Mouse (Mus musculus) liver, embryonic 15.5 days (tissue): ENCODE results near the gene Plch2. TPM values are rescaled to one million over a fixed set of nuclear protein-coding genes. Genes with fewer than 3 reads are reported as not detected.

Experiments
- ATAC-seq: fragments of 200-750 bp; cut with Nextera tagmentation; 2 replicates; pipeline ENCODE4 v1.8.0; 2017; ENCODE audit warnings: moderate number of reproducible peaks, mild to moderate bottlenecking, moderate library complexity; ENCODE audit not compliant: insufficient read depth
- H3K27ac ChIP-seq: fragments of 300-500 bp; sonication (generic); replicated peaks from 2 replicates; pipeline ENCODE4 v1.5.1; 2015; ENCODE audit warnings: mild to moderate bottlenecking, inconsistent platforms
- H3K27me3 ChIP-seq: fragments of 300-500 bp; sonication (generic); 2 replicates; pipeline ENCODE4 v1.6.1; 2015; ENCODE audit warnings: mild to moderate bottlenecking, inconsistent platforms
- H3K36me3 ChIP-seq: fragments of 300-500 bp; sonication (generic); replicated peaks from 2 replicates; pipeline ENCODE4 v1.6.1; 2015; ENCODE audit warnings: moderate library complexity, mild to moderate bottlenecking, inconsistent platforms
- H3K4me1 ChIP-seq: fragments of 300-500 bp; sonication (generic); replicated peaks from 2 replicates; pipeline ENCODE4 v1.6.1; 2015; ENCODE audit warnings: inconsistent platforms
- H3K4me2 ChIP-seq: fragments of 300-500 bp; sonication (generic); 2 replicates; pipeline ENCODE4 v1.6.1; 2015; ENCODE audit warnings: moderate library complexity, mild to moderate bottlenecking, inconsistent platforms
- H3K4me3 ChIP-seq: fragments of 300-500 bp; sonication (generic); replicated peaks from 2 replicates; pipeline ENCODE4 v1.5.1; 2015; ENCODE audit warnings: mild to moderate bottlenecking, inconsistent platforms
- H3K9ac ChIP-seq: fragments of 300-500 bp; sonication (generic); 2 replicates; pipeline ENCODE4 v1.6.1; 2015; ENCODE audit warnings: moderate library complexity, mild to moderate bottlenecking, inconsistent platforms
- H3K9me3 ChIP-seq: fragments of 300-500 bp; sonication (generic); replicated peaks from 2 replicates; pipeline ENCODE4 v1.6.1; 2016; ENCODE audit warnings: inconsistent platforms
- WGBS: fragments of 180-500 bp; shearing (Covaris S2); methylation state at CpG from one replicate; pipeline ENCODE4 v1.1.7; 2015; ENCODE audit warnings: mixed read lengths; ENCODE audit not compliant: insufficient replicate concordance; 5-methylcytosine and 5-hydroxymethylcytosine counted together
- polyA plus RNA-seq: library from polyadenylated mRNA; unstranded; fragments of >200 nt; fragmentation: Nextera tagmentation; extraction: Ambion mirVana; gene quantifications from 2 replicates; pipeline ENCODE4 v1.2.1, GENCODE M21; 2015

Plch2 gene
- polyA plus RNA-seq, 1 experiment from 2014 or later: not detected

GRCm38 (mm10) chr4:155011312-155012025 lies 45.1 kb downstream of the Plch2 start:
- no peaks in the 10 kb centered on the region for H3K4me1 ChIP-seq
- no peaks in the 10 kb centered on the region for H3K9me3 ChIP-seq
- no peaks in the 10 kb centered on the region for H3K36me3 ChIP-seq
- H3K4me2 ChIP-seq: no peak overlapping the region
- peaks cover 8% of the 10 kb centered on the region; the same call in 1 of the 2 replicates for H3K27me3 ChIP-seq
- ATAC-seq: no peak
- H3K9ac ChIP-seq: no peak overlapping the region
- 60% methylated on average over 8 of the region's 8 CpGs for WGBS
- H3K4me3 ChIP-seq: no peak overlapping the region
- H3K27ac ChIP-seq: no peak overlapping the region

DNA sequence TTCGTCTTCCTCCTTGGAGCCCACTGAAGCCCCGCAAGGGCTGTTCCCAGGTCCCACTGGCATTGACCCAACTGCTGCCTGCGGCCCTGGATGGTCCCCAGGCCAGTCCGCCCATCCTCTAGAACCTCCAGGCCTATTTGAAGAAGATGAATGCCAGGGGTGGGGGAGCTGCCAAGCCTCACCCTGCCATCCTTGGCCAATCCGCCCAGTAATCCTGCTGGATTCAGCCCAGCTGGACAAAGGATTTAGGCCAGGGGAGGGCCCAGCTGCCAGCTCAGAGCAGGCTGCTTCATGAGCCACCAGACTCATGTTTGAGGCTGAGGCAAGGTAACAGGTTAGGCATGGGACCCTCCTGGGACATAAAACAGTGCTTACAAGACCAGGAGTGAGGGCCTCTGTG lies 45.7 kb downstream of the Plch2 start:
- Histone ChIP-seq H3K9ac (no peak overlapping the region), H3K4me3 (no peak overlapping the region), H3K27ac (no peak overlapping the region), H3K27me3 (peaks cover 8% of the 10 kb centered on the region; the same call in 1 of the 2 replicates), H3K36me3 (no peaks in the 10 kb centered on the region), H3K4me2 (no peak overlapping the region), H3K9me3 (no peaks in the 10 kb centered on the region), H3K4me1 (no peaks in the 10 kb centered on the region)
- ATAC-seq: no peak
- WGBS: 58% methylated on average over 5 of the region's 5 CpGs

DNA sequence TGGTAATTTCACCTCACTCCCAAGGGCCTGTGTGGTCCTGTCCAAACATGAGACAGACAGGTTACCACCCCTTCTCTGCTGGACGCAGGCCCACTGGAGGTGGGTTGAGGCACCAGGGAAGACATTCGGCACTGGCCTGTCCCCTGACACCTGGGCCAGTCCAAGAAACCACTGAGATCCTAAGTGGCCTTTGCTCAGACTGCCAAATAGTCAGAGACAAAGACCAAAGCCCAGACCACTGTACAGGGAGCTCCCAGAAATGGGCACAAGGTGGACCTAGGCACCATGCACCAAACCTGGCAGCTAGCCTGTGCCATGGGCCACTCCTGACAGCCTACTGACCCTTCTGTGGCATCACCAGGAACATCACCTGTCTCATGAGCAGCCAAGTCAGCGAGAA lies 47.4 kb downstream of the Plch2 start:
- no peak overlapping the region for H3K27ac ChIP-seq
- no peak overlapping the region for H3K9ac ChIP-seq
- 54% methylated on average over 3 of the region's 3 CpGs for WGBS
- H3K4me3 ChIP-seq: no peak overlapping the region
- H3K27me3 ChIP-seq: peaks cover 8% of the 10 kb centered on the region; the same call in 1 of the 2 replicates
- H3K9me3 ChIP-seq: no peaks in the 10 kb centered on the region
- no peak for ATAC-seq
- H3K4me1 ChIP-seq: no peaks in the 10 kb centered on the region
- no peak overlapping the region for H3K4me2 ChIP-seq
- no peaks in the 10 kb centered on the region for H3K36me3 ChIP-seq

DNA sequence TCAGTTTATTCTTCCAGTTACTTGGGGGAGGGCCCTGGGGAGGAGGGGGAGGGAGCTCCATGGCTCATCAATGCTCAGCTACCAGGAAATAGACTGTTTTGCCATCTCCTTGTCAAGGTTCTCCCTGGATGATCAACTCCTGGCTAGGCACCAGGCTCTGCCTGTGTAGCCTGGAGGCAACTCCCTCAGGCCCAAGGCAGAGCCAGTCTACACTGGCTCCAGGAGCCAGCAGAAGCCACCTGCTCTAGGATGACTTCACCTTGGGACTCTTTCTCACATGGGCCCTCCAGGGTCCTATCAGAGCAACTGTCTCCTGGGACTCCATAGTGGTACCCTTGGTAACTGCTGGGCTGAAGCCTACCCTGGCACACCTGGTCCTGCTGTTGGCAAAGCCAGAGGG lies 48.5 kb downstream of the Plch2 start:
- no peaks in the 10 kb centered on the region for H3K36me3 ChIP-seq
- 0 out of 2 replicates have a peak, but pooled peaks cover 1% of the 10 kb centered on the region for H3K27me3 ChIP-seq
- ATAC-seq: no peak
- no peaks in the 10 kb centered on the region for H3K4me1 ChIP-seq
- H3K4me3 ChIP-seq: no peak overlapping the region
- H3K27ac ChIP-seq: no peak overlapping the region
- H3K9me3 ChIP-seq: no peaks in the 10 kb centered on the region
- no peak overlapping the region for H3K9ac ChIP-seq
- no peak overlapping the region for H3K4me2 ChIP-seq

- Histone ChIP-seq H3K4me1 (no peaks in the 10 kb centered on the region), H3K4me3 (no peak overlapping the region), H3K36me3 (no peaks in the 10 kb centered on the region), H3K4me2 (no peak overlapping the region), H3K27ac (no peak overlapping the region), H3K9ac (no peak overlapping the region), H3K9me3 (no peaks in the 10 kb centered on the region), H3K27me3 (no peaks in the 10 kb centered on the region)
- WGBS: 69% methylated on average over 3 of the region's 3 CpGs
- ATAC-seq: no peak
Measured at GRCm38 (mm10) chr4:155007641-155008040, 48.9 kb downstream of the Plch2 start.

- WGBS: 51% methylated on average over 10 of the region's 10 CpGs
- ATAC-seq: no peak
Measured at GRCm38 (mm10) chr4:155006296-155006695, 50.3 kb downstream of the Plch2 start.

GRCm38 (mm10) chr4:155005278-155005677 lies 51.3 kb downstream of the Plch2 start:
- Histone ChIP-seq H3K4me3 (no peak overlapping the region), H3K36me3 (no peaks in the 10 kb centered on the region), H3K27ac (no peak overlapping the region), H3K4me1 (no peaks in the 10 kb centered on the region), H3K27me3 (no peaks in the 10 kb centered on the region; the same call in 1 of the 2 replicates), H3K4me2 (no peak overlapping the region), H3K9ac (no peak overlapping the region), H3K9me3 (no peaks in the 10 kb centered on the region)
- no peak for ATAC-seq
- WGBS: 74% methylated on average over 3 of the region's 3 CpGs

More at GRCm38 (mm10) chr4:155006296-155006695, 50.3 kb downstream of the Plch2 start:
- no peaks in the 10 kb centered on the region; the same call in 1 of the 2 replicates for H3K27me3 ChIP-seq
- no peaks in the 10 kb centered on the region for H3K9me3 ChIP-seq
- no peak overlapping the region for H3K4me3 ChIP-seq
- H3K27ac ChIP-seq: no peak overlapping the region
- H3K36me3 ChIP-seq: no peaks in the 10 kb centered on the region
- H3K4me2 ChIP-seq: no peak overlapping the region
- no peak overlapping the region for H3K9ac ChIP-seq
- H3K4me1 ChIP-seq: no peaks in the 10 kb centered on the region

DNA sequence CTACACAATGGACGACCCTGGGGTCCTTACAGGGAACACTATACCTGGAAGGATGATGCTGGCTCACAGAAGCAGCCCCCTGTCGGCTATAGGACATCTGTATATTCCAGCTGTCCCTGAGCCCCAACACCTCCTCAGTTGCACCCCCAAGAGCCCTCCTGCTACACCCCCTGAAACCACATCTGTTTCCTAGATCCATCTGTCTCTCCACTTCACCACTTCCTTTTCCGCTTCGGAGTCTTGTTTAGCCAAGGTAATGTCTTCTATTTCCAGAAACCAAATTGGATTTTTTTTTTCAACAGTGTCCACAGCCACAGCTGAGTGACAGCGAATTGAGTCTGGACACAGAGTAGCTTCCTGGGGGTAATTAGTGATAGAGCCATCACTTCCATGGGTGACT lies 57.2 kb downstream of the Plch2 start:
- no peaks in the 10 kb centered on the region for H3K9me3 ChIP-seq
- 34% methylated on average over 5 of the region's 5 CpGs for WGBS
- H3K9ac ChIP-seq: no peak overlapping the region
- no peak for ATAC-seq
- H3K27ac ChIP-seq: no peak overlapping the region
- H3K4me1 ChIP-seq: no peaks in the 10 kb centered on the region
- no peaks in the 10 kb centered on the region; the same call in 1 of the 2 replicates for H3K27me3 ChIP-seq
- H3K4me3 ChIP-seq: no peak overlapping the region
- H3K36me3 ChIP-seq: no peaks in the 10 kb centered on the region
- H3K4me2 ChIP-seq: no peak overlapping the region

- H3K4me3 ChIP-seq: no peak overlapping the region
- no peaks in the 10 kb centered on the region for H3K27me3 ChIP-seq
- ATAC-seq: no peak
- H3K9me3 ChIP-seq: no peaks in the 10 kb centered on the region
- H3K36me3 ChIP-seq: no peaks in the 10 kb centered on the region
- H3K27ac ChIP-seq: no peak overlapping the region
- no peak overlapping the region for H3K4me2 ChIP-seq
- no peaks in the 10 kb centered on the region for H3K4me1 ChIP-seq
- WGBS: 61% methylated on average over 8 of the region's 8 CpGs
- no peak overlapping the region for H3K9ac ChIP-seq
Measured at GRCm38 (mm10) chr4:154996572-154997154, 59.9 kb downstream of the Plch2 start.

DNA sequence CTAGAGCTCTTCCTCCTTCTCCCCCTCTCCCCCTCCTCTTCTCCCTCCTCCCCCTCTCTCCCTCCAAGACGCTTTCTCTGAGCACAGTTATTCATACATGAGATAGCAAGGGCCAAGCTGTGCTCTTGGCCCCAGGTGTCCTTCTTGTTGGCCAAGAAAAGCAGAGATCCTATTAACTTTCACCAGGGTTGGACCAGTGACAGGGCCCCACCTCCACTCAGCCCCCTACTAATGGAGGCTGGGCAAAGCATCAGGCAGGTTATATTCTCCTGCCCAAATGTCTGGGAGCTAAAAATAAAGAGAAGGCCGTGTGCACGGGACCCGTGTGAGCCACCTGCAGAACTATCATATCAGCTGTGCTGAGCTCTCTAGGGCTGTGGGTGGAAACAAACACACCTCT lies 61.7 kb downstream of the Plch2 start:
- H3K9me3 ChIP-seq: no peaks in the 10 kb centered on the region
- no peak overlapping the region for H3K27ac ChIP-seq
- H3K36me3 ChIP-seq: no peaks in the 10 kb centered on the region
- no peak overlapping the region for H3K4me3 ChIP-seq
- H3K4me1 ChIP-seq: no peaks in the 10 kb centered on the region
- WGBS: 42% methylated on average over 4 of the region's 4 CpGs
- H3K27me3 ChIP-seq: no peaks in the 10 kb centered on the region; the same call in 1 of the 2 replicates
- H3K4me2 ChIP-seq: no peak overlapping the region
- no peak overlapping the region for H3K9ac ChIP-seq
- ATAC-seq: no peak

GRCm38 (mm10) chr4:154986750-154987149 lies 69.8 kb downstream of the Plch2 start:
- no peak for ATAC-seq
- Histone ChIP-seq H3K36me3 (peaks cover 5% of the 10 kb centered on the region), H3K27me3 (peaks cover 16% of the 10 kb centered on the region), H3K9me3 (no peaks in the 10 kb centered on the region), H3K4me1 (peaks cover 28% of the 10 kb centered on the region), H3K9ac (no peak overlapping the region), H3K4me2 (no peak overlapping the region), H3K4me3 (no peak overlapping the region), H3K27ac (no peak overlapping the region)
- 72% methylated on average over 15 of the region's 15 CpGs for WGBS
